Mouse (Mus musculus) liver, embryonic 14.5 days (tissue): ENCODE data around the gene Mif.

Experiments used
- CTCF ChIP-seq: IDR thresholded peaks from 2 replicates; pipeline ENCODE4 v1.5.1; 2016; ENCODE audit warnings: antibody characterized with exemption, low read depth, control low read depth
- EP300 ChIP-seq: IDR thresholded peaks from 2 replicates; pipeline ENCODE4 v1.6.1; 2016; ENCODE audit warnings: antibody characterized with exemption, low read depth

DNA sequence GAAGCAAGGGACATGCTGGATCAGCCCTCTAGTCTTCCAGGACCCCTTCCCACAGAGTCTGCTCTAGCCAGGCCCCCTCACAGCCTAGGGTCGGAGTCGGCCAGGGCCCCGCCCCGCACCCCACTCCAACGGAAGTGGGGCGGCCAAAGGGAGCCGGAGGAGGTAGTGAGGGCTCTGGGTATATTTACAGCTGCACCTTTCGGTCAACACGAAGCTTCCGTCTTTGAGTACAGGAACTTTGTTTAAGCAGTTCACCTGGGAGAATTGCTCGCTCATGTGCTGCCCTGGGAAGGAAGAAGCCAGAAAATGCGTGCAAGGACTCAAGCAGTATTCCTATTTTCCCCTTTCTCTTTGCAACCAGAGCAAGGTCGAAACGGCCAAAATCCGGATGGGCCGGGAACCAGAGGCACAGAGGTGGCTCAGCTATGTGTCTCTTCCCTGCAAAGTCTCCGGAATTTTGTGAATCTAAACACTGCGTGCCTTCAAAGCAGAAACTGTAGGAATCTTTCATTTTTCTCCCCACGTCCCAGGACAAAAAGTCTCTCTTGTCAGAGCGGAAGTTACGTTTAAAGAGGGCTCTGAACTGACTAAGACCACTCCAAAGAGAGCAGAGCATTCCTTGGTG, 26.5 kb downstream of the Mif start:
- no peak for TF ChIP-seq CTCF
- TF ChIP-seq EP300: no peak
